Mouse (Mus musculus): Measurements from ENCODE around the gene Cmss1. TPM values are rescaled to one million over a fixed set of nuclear protein-coding genes. Genes with fewer than 3 reads are reported as not detected.

The Cmss1 gene
- polyA plus RNA-seq, 1 experiment from 2014 or later: 50.4 TPM

GRCm38 (mm10) chr16:57280221-57281217 is 326.1 kb downstream of the Cmss1 start:
- Histone ChIP-seq H3K36me3 (ENCODE audit: control insufficient read depth, insufficient read depth, low read length) (no peaks in the 10 kb centered on the region), H3K4me3 (ENCODE audit: low read depth, low read length) (no peak overlapping the region), H3K27ac (ENCODE audit: low read length) (no peak overlapping the region), H3K9ac (replicated peaks; ENCODE audit: low read depth, low read length) (no peak overlapping the region), H3K4me1 (ENCODE audit: control insufficient read depth, insufficient read depth, low read length) (no peaks in the 10 kb centered on the region), H3K9me3 (ENCODE audit: control insufficient read depth, low read depth, low read length) (no peaks in the 10 kb centered on the region), H3K4me2 (replicated peaks; ENCODE audit: low read depth, low read length) (no peak overlapping the region), H3K27me3 (ENCODE audit: control insufficient read depth, insufficient read depth, low read length) (no peaks in the 10 kb centered on the region)
- 89% methylated on average over 31 of the region's 31 CpGs for WGBS
- no peak for ATAC-seq (ENCODE audit: insufficient number of reproducible peaks, insufficient read depth, low FRiP score, low read depth)

DNA sequence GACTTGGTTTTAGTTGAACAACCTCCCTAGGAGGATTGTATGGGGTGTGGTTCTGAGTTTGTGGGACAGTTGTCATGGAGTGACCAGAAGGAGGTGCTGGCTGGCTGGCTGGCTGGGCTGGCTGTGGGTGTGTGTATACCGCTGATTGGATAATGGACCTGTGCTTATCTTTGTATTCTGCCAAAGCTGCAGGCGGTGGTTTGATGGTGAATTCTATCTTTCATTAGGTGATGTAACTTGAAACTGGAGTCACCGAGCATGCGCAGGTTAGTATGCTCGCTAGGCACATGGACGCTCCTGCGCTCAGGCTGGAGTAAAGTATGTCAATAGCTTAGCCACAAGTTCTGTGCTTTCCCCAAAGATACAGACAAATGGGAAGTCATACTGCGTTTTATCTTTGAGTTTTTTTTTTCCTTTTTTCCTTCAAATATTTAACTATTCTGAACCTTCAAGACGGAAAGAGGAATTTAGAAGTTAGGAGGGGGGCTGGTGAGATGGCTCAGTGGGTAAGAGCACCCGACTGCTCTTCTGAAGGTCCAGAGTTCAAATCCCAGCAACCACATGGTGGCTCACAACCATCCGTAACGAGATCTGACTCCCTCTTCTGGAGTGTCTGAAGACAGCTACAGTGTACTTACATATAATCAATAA is 327.6 kb downstream of the Cmss1 start:
- Histone ChIP-seq H3K4me2 (replicated peaks; ENCODE audit: low read depth, low read length) (no peak overlapping the region), H3K9me3 (ENCODE audit: control insufficient read depth, low read depth, low read length) (no peaks in the 10 kb centered on the region), H3K36me3 (ENCODE audit: control insufficient read depth, insufficient read depth, low read length) (no peaks in the 10 kb centered on the region), H3K4me1 (ENCODE audit: control insufficient read depth, insufficient read depth, low read length) (no peaks in the 10 kb centered on the region), H3K27ac (ENCODE audit: low read length) (no peak overlapping the region), H3K9ac (replicated peaks; ENCODE audit: low read depth, low read length) (no peak overlapping the region), H3K27me3 (ENCODE audit: control insufficient read depth, insufficient read depth, low read length) (no peaks in the 10 kb centered on the region), H3K4me3 (ENCODE audit: low read depth, low read length) (no peak overlapping the region)
- no peak for ATAC-seq (ENCODE audit: insufficient number of reproducible peaks, insufficient read depth, low FRiP score, low read depth)
- WGBS: 75% methylated on average over 10 of the region's 12 CpGs

- Histone ChIP-seq H3K36me3 (ENCODE audit: control insufficient read depth, insufficient read depth, low read length) (no peaks in the 10 kb centered on the region), H3K4me2 (replicated peaks; ENCODE audit: low read depth, low read length) (no peak overlapping the region), H3K4me1 (ENCODE audit: control insufficient read depth, insufficient read depth, low read length) (no peaks in the 10 kb centered on the region), H3K27me3 (ENCODE audit: control insufficient read depth, insufficient read depth, low read length) (no peaks in the 10 kb centered on the region), H3K9me3 (ENCODE audit: control insufficient read depth, low read depth, low read length) (no peaks in the 10 kb centered on the region), H3K9ac (replicated peaks; ENCODE audit: low read depth, low read length) (no peak overlapping the region), H3K27ac (ENCODE audit: low read length) (no peak overlapping the region), H3K4me3 (ENCODE audit: low read depth, low read length) (no peak overlapping the region)
- WGBS: 92% methylated on average over 13 of the region's 13 CpGs
- ATAC-seq (ENCODE audit: insufficient number of reproducible peaks, insufficient read depth, low FRiP score, low read depth): no peak
Observed at GRCm38 (mm10) chr16:57269751-57270150, 336.9 kb downstream of the Cmss1 start.

DNA sequence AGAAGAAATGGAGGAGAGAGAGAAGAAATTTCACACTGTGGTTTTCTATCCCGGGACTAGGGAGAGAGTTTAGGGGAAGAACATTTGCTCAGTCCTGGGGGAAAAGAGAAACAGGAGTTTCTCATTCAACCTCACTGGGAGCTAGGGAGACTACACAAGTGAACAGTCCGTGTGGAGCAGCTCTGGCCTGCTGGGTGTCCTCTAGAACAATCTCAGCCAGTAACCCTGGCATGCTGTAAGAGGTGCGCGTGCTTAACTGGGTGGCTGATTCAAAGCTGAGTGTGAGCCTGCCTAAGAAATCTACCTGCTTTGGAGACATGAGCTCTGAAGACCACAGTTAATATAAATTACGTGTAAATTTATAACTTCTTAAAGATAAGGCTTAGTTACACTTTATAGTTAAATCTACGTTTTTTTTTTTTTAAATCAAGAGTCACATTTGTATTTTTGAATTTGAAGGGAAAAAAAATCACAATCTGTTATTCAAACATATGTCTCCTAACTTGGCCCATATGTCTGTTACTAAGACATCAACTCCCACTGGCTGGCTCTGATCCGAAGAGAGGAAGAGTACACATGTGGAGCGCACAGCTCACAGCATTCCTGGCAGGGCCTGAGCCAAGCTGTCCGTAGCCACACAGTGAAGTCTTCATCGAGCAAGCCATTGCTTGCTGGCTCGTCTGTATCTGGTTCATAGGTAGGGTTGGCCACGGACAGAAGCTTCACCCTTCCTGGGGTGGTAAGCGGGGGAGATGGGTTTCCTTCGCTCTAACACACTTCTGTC is 338.4 kb downstream of the Cmss1 start:
- Histone ChIP-seq H3K4me3 (ENCODE audit: low read depth, low read length) (no peak overlapping the region), H3K36me3 (ENCODE audit: control insufficient read depth, insufficient read depth, low read length) (no peaks in the 10 kb centered on the region), H3K4me1 (ENCODE audit: control insufficient read depth, insufficient read depth, low read length) (no peaks in the 10 kb centered on the region), H3K27ac (ENCODE audit: low read length) (no peak overlapping the region), H3K27me3 (ENCODE audit: control insufficient read depth, insufficient read depth, low read length) (no peaks in the 10 kb centered on the region), H3K4me2 (replicated peaks; ENCODE audit: low read depth, low read length) (no peak overlapping the region), H3K9ac (replicated peaks; ENCODE audit: low read depth, low read length) (no peak overlapping the region), H3K9me3 (ENCODE audit: control insufficient read depth, low read depth, low read length) (no peaks in the 10 kb centered on the region)
- 83% methylated on average over 14 of the region's 14 CpGs for WGBS
- no peak for ATAC-seq (ENCODE audit: insufficient number of reproducible peaks, insufficient read depth, low FRiP score, low read depth)

DNA sequence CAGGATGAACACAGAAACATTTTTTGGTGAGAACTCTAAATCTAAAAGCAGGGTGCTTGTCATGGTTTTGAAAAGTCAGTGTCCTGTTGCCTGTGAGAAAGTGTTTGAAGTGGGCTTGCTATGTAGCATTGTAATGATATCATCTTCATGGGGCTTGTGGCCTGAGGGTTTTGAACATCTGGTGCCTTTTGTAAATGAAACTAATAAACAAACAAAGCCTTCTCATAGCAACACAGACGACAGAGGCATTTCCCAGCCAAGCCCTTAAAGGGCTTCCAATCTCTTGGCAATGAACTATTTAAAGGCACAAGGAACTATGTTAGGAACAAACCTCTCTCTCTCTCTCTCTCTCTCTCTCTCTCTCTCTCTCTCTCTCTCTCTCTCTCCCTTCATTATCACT is 339.6 kb downstream of the Cmss1 start:
- no peak for ATAC-seq (ENCODE audit: insufficient number of reproducible peaks, insufficient read depth, low FRiP score, low read depth)
- H3K9ac ChIP-seq (replicated peaks; ENCODE audit: low read depth, low read length): no peak overlapping the region
- no peaks in the 10 kb centered on the region for H3K4me1 ChIP-seq (ENCODE audit: control insufficient read depth, insufficient read depth, low read length)
- WGBS: 0% methylated on average over 1 of the region's 1 CpGs
- H3K36me3 ChIP-seq (ENCODE audit: control insufficient read depth, insufficient read depth, low read length): no peaks in the 10 kb centered on the region
- no peak overlapping the region for H3K4me3 ChIP-seq (ENCODE audit: low read depth, low read length)
- H3K27ac ChIP-seq (ENCODE audit: low read length): no peak overlapping the region
- H3K9me3 ChIP-seq (ENCODE audit: control insufficient read depth, low read depth, low read length): no peaks in the 10 kb centered on the region
- H3K4me2 ChIP-seq (replicated peaks; ENCODE audit: low read depth, low read length): no peak overlapping the region
- no peaks in the 10 kb centered on the region for H3K27me3 ChIP-seq (ENCODE audit: control insufficient read depth, insufficient read depth, low read length)

- Histone ChIP-seq H3K27me3 (ENCODE audit: control insufficient read depth, insufficient read depth, low read length) (no peaks in the 10 kb centered on the region), H3K4me1 (ENCODE audit: control insufficient read depth, insufficient read depth, low read length) (no peaks in the 10 kb centered on the region), H3K36me3 (ENCODE audit: control insufficient read depth, insufficient read depth, low read length) (no peaks in the 10 kb centered on the region), H3K9me3 (ENCODE audit: control insufficient read depth, low read depth, low read length) (no peaks in the 10 kb centered on the region), H3K4me3 (ENCODE audit: low read depth, low read length) (no peak overlapping the region), H3K27ac (ENCODE audit: low read length) (no peak overlapping the region), H3K4me2 (replicated peaks; ENCODE audit: low read depth, low read length) (no peak overlapping the region), H3K9ac (replicated peaks; ENCODE audit: low read depth, low read length) (no peak overlapping the region)
- ATAC-seq (ENCODE audit: insufficient number of reproducible peaks, insufficient read depth, low FRiP score, low read depth): no peak
- 72% methylated on average over 10 of the region's 10 CpGs for WGBS
Observed at GRCm38 (mm10) chr16:57260152-57260551, 346.5 kb downstream of the Cmss1 start.

DNA sequence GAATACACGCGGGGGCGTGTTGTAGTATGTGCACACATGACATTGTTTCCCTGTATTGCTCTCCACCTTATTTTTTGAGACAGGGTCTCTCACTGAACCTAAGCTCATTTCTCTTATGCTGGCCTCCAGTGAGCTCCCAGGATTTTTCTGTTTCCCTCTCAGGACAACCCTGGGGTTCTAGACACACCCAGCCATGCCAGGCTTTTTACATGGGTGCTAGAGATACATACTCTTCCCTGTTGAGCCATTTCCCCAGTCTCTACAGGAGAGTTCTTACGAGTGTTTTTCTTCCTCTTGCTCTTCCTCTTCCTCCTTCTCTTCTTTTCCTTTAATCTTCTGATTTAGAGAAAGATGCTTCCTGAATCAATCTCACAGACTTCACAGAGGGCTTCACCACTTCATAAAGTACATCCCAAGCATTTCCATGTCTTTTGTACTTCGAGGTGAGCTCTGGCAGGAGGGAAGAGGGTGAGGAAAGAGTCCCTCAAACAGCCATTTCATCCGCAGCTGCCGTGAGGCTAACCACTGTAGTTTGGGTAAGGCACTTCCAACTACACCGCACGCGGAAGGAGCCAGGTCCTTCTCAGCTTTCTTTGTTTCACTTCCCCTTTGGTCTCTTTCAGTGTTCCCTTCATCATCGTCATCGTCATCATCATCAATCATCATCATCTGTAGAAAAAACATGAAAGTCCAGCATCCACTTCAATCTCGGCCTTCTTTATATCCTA is 347.1 kb downstream of the Cmss1 start:
- no peak overlapping the region for H3K4me2 ChIP-seq (replicated peaks; ENCODE audit: low read depth, low read length)
- no peak for ATAC-seq (ENCODE audit: insufficient number of reproducible peaks, insufficient read depth, low FRiP score, low read depth)

More for the DNA sequence above, 347.1 kb downstream of the Cmss1 start:
- Histone ChIP-seq H3K27me3 (ENCODE audit: control insufficient read depth, insufficient read depth, low read length) (no peaks in the 10 kb centered on the region), H3K4me3 (ENCODE audit: low read depth, low read length) (no peak overlapping the region), H3K27ac (ENCODE audit: low read length) (no peak overlapping the region), H3K4me1 (ENCODE audit: control insufficient read depth, insufficient read depth, low read length) (no peaks in the 10 kb centered on the region), H3K9me3 (ENCODE audit: control insufficient read depth, low read depth, low read length) (no peaks in the 10 kb centered on the region), H3K9ac (replicated peaks; ENCODE audit: low read depth, low read length) (no peak overlapping the region), H3K36me3 (ENCODE audit: control insufficient read depth, insufficient read depth, low read length) (no peaks in the 10 kb centered on the region)
- WGBS: 86% methylated on average over 13 of the region's 13 CpGs
